Mouse (Mus musculus) embryonic fibroblast, embryonic 13.5 days (primary cell): ENCODE results near the gene Sox8.

Source experiments
- CTCF ChIP-seq: IDR thresholded peaks from 2 replicates; pipeline ENCODE4 v1.5.1; 2011; ENCODE audit warnings: mild to moderate bottlenecking, control low read depth, low read length, moderate library complexity, borderline replicate concordance; ENCODE audit not compliant: insufficient read depth
- POLR2A ChIP-seq: IDR thresholded peaks from 2 replicates; pipeline ENCODE4 v1.6.1; 2011; ENCODE audit warnings: low read depth, mild to moderate bottlenecking, control low read depth, low read length, moderate library complexity

DNA sequence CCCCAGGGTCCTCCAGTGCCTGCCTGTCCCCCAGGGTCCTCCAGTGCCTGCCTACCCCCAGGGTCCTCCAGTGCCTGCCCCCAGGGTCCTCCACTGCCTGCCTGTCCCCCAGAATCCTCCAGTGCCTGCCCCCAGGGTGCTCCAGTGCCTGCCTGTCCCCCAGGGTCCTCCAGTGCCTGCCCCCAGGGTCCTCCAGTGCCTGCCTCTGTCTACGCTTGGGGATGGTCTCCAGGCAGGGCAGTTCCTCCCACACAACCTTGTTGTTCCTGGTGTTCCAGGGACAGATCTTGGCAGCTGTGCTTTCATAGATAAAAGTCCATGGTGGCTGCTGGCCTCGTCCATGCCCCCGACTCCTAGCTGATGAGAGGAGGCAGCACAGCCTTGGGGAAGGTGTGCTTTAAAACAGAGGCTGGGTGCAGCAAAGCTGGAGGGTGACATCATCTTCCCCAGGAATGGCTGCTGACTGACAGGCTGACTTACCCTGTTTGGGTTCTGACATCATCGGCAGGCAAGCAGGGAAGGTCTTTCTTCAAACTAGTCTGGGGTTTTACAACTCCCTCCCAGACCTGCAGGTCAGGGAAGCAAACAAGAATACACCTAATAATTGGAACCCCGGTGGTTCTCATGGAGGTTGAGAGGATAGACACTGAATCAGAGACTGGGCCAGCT lies 9.8 kb downstream of the Sox8 start:
- no peak for TF ChIP-seq CTCF
- no peak for TF ChIP-seq POLR2A
